Mouse (Mus musculus) A20 (cell line): ENCODE data around the gene Ptpn11.

Experiments used
- DNase-seq: peaks from one replicate; pipeline ENCODE4 v3.0.0-alpha.2; 2011; ENCODE audit warnings: low read depth, low spot score

The Ptpn11 gene

GRCm38 (mm10) chr5:121089660-121090059, 101.5 kb downstream of the Ptpn11 start:
- DNase-seq = no peak

DNA sequence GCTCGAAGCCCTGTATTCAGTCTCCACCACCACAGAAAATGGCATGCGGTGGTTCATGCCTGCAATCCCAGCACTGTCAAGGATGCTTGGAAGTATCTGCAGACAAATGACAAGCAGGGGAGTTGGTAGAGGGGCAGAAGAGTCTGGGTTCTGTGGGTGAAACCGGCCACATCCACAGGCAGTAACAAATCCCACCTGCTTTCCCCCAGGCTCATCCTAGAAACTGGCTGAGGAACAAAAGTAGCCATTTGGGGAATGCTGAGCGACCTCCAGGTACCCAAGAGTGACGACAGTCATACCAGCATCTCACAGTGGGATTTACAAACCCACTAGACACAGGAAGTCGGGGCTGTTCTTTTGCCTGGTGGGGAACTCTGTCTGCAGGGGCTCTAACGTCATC, 103.5 kb downstream of the Ptpn11 start:
- no peak for DNase-seq

DNA sequence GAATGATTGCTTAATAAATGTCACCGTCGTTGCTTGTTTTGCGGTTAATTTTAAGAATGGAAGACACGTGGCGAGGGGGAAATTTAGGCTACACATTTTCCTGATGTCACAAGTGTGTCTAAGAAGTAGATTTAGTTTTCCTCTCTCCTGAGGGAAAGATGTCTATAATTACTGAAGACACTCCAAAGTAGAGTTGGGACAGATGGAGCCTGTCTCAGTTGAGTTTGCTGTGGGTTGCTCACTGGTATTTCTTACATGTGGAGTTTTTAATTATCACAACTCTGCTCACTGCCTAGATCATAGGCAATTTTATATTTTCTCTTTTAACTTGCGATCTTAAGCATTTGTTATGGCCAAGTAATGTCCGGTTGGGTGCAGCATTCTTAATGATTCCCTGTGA, 108.6 kb downstream of the Ptpn11 start:
- no peak for DNase-seq

- peak; percentile 11 for DNase-seq
These were observed 109.4 kb downstream of the Ptpn11 start for GRCm38 (mm10) chr5:121081754-121082153.
